Mouse (Mus musculus) myocyte (in vitro differentiated cells): Measurements from ENCODE around the gene Pfdn6. TPM values are rescaled to one million over a fixed set of nuclear protein-coding genes. Genes with fewer than 3 reads are reported as not detected.
A peak's percentile ranks its signal among the peaks of the same experiment; 100 is the strongest.

Source experiments
- H3K27me3 ChIP-seq: one replicate; pipeline ENCODE4 v1.6.1; 2011; ENCODE audit not compliant: control insufficient read depth, insufficient read depth, insufficient read length
- H3K36me3 ChIP-seq: one replicate; pipeline ENCODE4 v1.6.1; 2011; ENCODE audit not compliant: control insufficient read depth, insufficient read depth
- H3K4me2 ChIP-seq: one replicate; pipeline ENCODE4 v1.6.1; 2011; ENCODE audit warnings: low read depth, control low read depth
- H3K4me3 ChIP-seq: one replicate; pipeline ENCODE4 v1.5.1; 2011; ENCODE audit warnings: mild to moderate bottlenecking, control low read depth, moderate library complexity
- H3K79me2 ChIP-seq: one replicate; pipeline ENCODE4 v1.6.1; 2011; ENCODE audit not compliant: control insufficient read depth, insufficient read depth
- H3ac ChIP-seq: one replicate; pipeline ENCODE4 v1.6.1; 2011; ENCODE audit not compliant: control insufficient read depth, insufficient read length
- CEBPB ChIP-seq: IDR thresholded peaks from 2 replicates; pipeline ENCODE4 v1.6.1; 2011; ENCODE audit warnings: mild to moderate bottlenecking, moderate library complexity; ENCODE audit not compliant: poor library complexity, insufficient read depth, severe bottlenecking
- E2F4 ChIP-seq: IDR thresholded peaks from one replicate; pipeline ENCODE4 v1.6.1; 2011; ENCODE audit warnings: mild to moderate bottlenecking, control low read depth, moderate library complexity; ENCODE audit not compliant: insufficient read depth
- MAX ChIP-seq: IDR thresholded peaks from one replicate; pipeline ENCODE4 v1.6.1; 2011; ENCODE audit warnings: low read depth, mild to moderate bottlenecking, control low read depth
- MYOD1 ChIP-seq, 3 experiments: IDR thresholded peaks; one replicate each; pipeline ENCODE4 v1.6.1; 2011; ENCODE audit warnings: control low read depth in 2 of 3, low read depth in 2 of 3, mild to moderate bottlenecking in 2 of 3, moderate library complexity in 1 of 3; ENCODE audit not compliant: insufficient read length in 2 of 3, control insufficient read depth in 1 of 3
- MYOG ChIP-seq, 3 experiments: IDR thresholded peaks; one replicate each; pipeline ENCODE4 v1.6.1; 2011; ENCODE audit warnings: control low read depth in 2 of 3, low read depth in 2 of 3, mild to moderate bottlenecking in 2 of 3; ENCODE audit not compliant: insufficient read length in 2 of 3, control insufficient read depth in 1 of 3, insufficient read depth in 1 of 3
- POLR2A ChIP-seq: IDR thresholded peaks from one replicate; pipeline ENCODE4 v1.6.1; 2011; ENCODE audit warnings: low read depth, mild to moderate bottlenecking, control low read depth, moderate library complexity; ENCODE audit not compliant: insufficient read length
- POLR2AphosphoS2 ChIP-seq: IDR thresholded peaks from one replicate; pipeline ENCODE4 v1.6.1; 2011; ENCODE audit warnings: low read depth, control low read depth; ENCODE audit not compliant: insufficient read length
- REST ChIP-seq: IDR thresholded peaks from one replicate; pipeline ENCODE4 v1.6.1; 2011; ENCODE audit warnings: mild to moderate bottlenecking, control low read depth, moderate library complexity; ENCODE audit not compliant: insufficient read depth, insufficient read length
- SRF ChIP-seq: IDR thresholded peaks from one replicate; pipeline ENCODE4 v1.6.1; 2011; ENCODE audit warnings: low read depth; ENCODE audit not compliant: control insufficient read depth, insufficient read length
- TCF12 ChIP-seq: IDR thresholded peaks from one replicate; pipeline ENCODE4 v1.6.1; 2011; ENCODE audit warnings: mild to moderate bottlenecking, control low read depth; ENCODE audit not compliant: poor library complexity, insufficient read depth, severe bottlenecking
- TCF3 ChIP-seq: IDR thresholded peaks from one replicate; pipeline ENCODE4 v1.6.1; 2011; ENCODE audit warnings: low read depth, control low read depth; ENCODE audit not compliant: insufficient read length
- USF1 ChIP-seq: IDR thresholded peaks from one replicate; pipeline ENCODE4 v1.6.1; 2011; ENCODE audit warnings: low read depth, mild to moderate bottlenecking, control low read depth, moderate library complexity
- polyA plus RNA-seq: library from polyadenylated mRNA; unstranded; fragments of >200 nt; fragmentation: generic; extraction: Trizol; gene quantifications from one replicate; pipeline ENCODE4 v1.2.1, GENCODE M21; 2012; ENCODE audit warnings: missing spikeins

Pfdn6 gene
- polyA plus RNA-seq, 1 experiment, result 110 TPM

- no peaks in the 10 kb centered on the region for H3K27me3 ChIP-seq
- TF ChIP-seq REST (no peak), TCF12 (no peak), MYOD1 (IDR thresholded peaks at IDR 0.05; ENCODE audit: control insufficient read depth in 1 of 3, insufficient read length in 2 of 3, low read depth in 2 of 3) (no peak), MYOG (IDR thresholded peaks at IDR 0.05; ENCODE audit: control insufficient read depth in 1 of 3, insufficient read depth in 1 of 3, insufficient read length in 2 of 3, low read depth in 2 of 3) (no peak), POLR2A (no peak), MAX (no peak), POLR2AphosphoS2 (no peak), TCF3 (no peak), USF1 (no peak), CEBPB (no peak), E2F4 (no peak), SRF (no peak)
- H3K36me3 ChIP-seq, result peaks cover 4% of the 10 kb centered on the region
- H3ac ChIP-seq, result no peak overlapping the region
- peaks cover 4% of the 10 kb centered on the region for H3K79me2 ChIP-seq
- peak overlapping the region; percentile 66 for H3K4me3 ChIP-seq
- peak overlapping the region; percentile 90 for H3K4me2 ChIP-seq
Measured at GRCm38 (mm10) chr17:33921361-33921760, 18.8 kb downstream of the Pfdn6 start.

GRCm38 (mm10) chr17:33920282-33921097 lies 19.7 kb downstream of the Pfdn6 start:
- H3K36me3 ChIP-seq, result peaks cover 4% of the 10 kb centered on the region
- no peak overlapping the region for H3ac ChIP-seq
- H3K4me2 ChIP-seq, result peak overlapping the region; percentile 90
- H3K27me3 ChIP-seq, result no peaks in the 10 kb centered on the region
- TF ChIP-seq TCF3 (no peak), POLR2A (peak; percentile 46), TCF12 (no peak), E2F4 (no peak), REST (no peak), CEBPB (no peak), USF1 (no peak), MYOG (IDR thresholded peaks at IDR 0.05; ENCODE audit: control insufficient read depth in 1 of 3, insufficient read depth in 1 of 3, insufficient read length in 2 of 3, low read depth in 2 of 3) (peak in 2 of 3 experiments; percentile 18 to 76), MAX (no peak), SRF (no peak), POLR2AphosphoS2 (peak; percentile 10), MYOD1 (IDR thresholded peaks at IDR 0.05; ENCODE audit: control insufficient read depth in 1 of 3, insufficient read length in 2 of 3, low read depth in 2 of 3) (peak in 2 of 3 experiments; percentile 68 to 74)
- H3K4me3 ChIP-seq, result peak overlapping the region; percentile 66
- peaks cover 4% of the 10 kb centered on the region for H3K79me2 ChIP-seq

- Histone ChIP-seq H3K27me3 (no peaks in the 10 kb centered on the region), H3K79me2 (peaks cover 4% of the 10 kb centered on the region), H3K4me3 (peak overlapping the region; percentile 66), H3ac (no peak overlapping the region), H3K36me3 (peaks cover 4% of the 10 kb centered on the region), H3K4me2 (peak overlapping the region; percentile 90)
- TF ChIP-seq REST (no peak), POLR2AphosphoS2 (peak; percentile 67)
Measured at GRCm38 (mm10) chr17:33919351-33920281, 20.5 kb downstream of the Pfdn6 start.

- no peaks in the 10 kb centered on the region for H3K27me3 ChIP-seq
- H3K79me2 ChIP-seq, result peaks cover 4% of the 10 kb centered on the region
- H3K36me3 ChIP-seq, result peaks cover 4% of the 10 kb centered on the region
- peak; percentile 10 for TF ChIP-seq POLR2A
- no peak for TF ChIP-seq POLR2AphosphoS2
- peak overlapping the region; percentile 66 for H3K4me3 ChIP-seq
- peak overlapping the region; percentile 90 for H3K4me2 ChIP-seq
- H3ac ChIP-seq, result no peak overlapping the region
Measured at GRCm38 (mm10) chr17:33918293-33919203, 21.6 kb downstream of the Pfdn6 start.
